Mouse (Mus musculus) lung, postnatal 0 days (tissue): Measurements from ENCODE around the gene Commd6.

Source experiments
- CTCF ChIP-seq: IDR thresholded peaks from 2 replicates; pipeline ENCODE4 v1.5.1; 2016; ENCODE audit warnings: antibody characterized with exemption, mild to moderate bottlenecking
- EP300 ChIP-seq: IDR thresholded peaks from 2 replicates; pipeline ENCODE4 v1.6.1; 2016; ENCODE audit warnings: antibody characterized with exemption, mild to moderate bottlenecking, control low read depth

- TF ChIP-seq EP300 (no peak), CTCF (no peak)
Observed at GRCm38 (mm10) chr14:101687696-101688095, 47.2 kb upstream of the Commd6 start.
